Comparison of ENCODE assay signal across 21 mouse cellular contexts in genomic region chr19:56132911-56133562, GRCm38 (mm10).
DNase-seq lines count a peak whose midpoint lies in the region; ATAC-seq lines count a peak whose summit lies in the region.
"Had no signal": no experiment of that assay in that cellular context is flagged by ENCODE, and none has a peak within 500 bp of the region (broad histone marks: within the 10 kb centered on the region; RNA-seq: fewer than 3 reads in every experiment).

No protein-coding gene starts in this region.

- no peaks in the 10 kb centered on the region for H3K27me3 ChIP-seq in neural tube, embryonic 11.5 days (ENCODE audit: control insufficient read depth, insufficient read depth, low read length)
- H3K27me3 ChIP-seq in limb, embryonic 12.5 days, result peaks cover 33% of the 10 kb centered on the region
- H3K27me3 ChIP-seq in neural tube, embryonic 13.5 days, result peaks cover 53% of the 10 kb centered on the region

- H3K36me3 ChIP-seq in neural tube, embryonic 11.5 days (ENCODE audit: control insufficient read depth, insufficient read depth, low read length), result no peaks in the 10 kb centered on the region
- no peaks in the 10 kb centered on the region for H3K36me3 ChIP-seq in limb, embryonic 12.5 days
- no peaks in the 10 kb centered on the region for H3K36me3 ChIP-seq in neural tube, embryonic 13.5 days
- H3K36me3 ChIP-seq: hindbrain, embryonic 15.5 days had no signal

- DNase-seq in neural tube, embryonic 11.5 days (ENCODE audit: low spot score), result peak; percentile 14
- no peak for DNase-seq in neural tube, embryonic 10.5 days (ENCODE audit: extremely low spot score, low spot score)
- DNase-seq in embryo, embryonic 11 days, result peak; percentile 50
- no peak for DNase-seq in heart, adult 18-20 months
- no peak for DNase-seq in cerebellum, postnatal 4 days (ENCODE audit: low spot score in 2 of 2)
- no peak for DNase-seq in lung, postnatal 10 days
- DNase-seq: adrenal gland, adult 8-10 months; cerebellum, adult 11 months; cerebellum, postnatal 36 days; gastrocnemius, postnatal 10 days; heart, postnatal 10 days; kidney, postnatal 14 days; lung, adult 18-20 months; spleen, adult 18-20 months; thymus, adult 18-20 months had no signal

- H3K9me3 ChIP-seq in neural tube, embryonic 11.5 days (ENCODE audit: control insufficient read depth, low read length), result no peaks in the 10 kb centered on the region
- no peaks in the 10 kb centered on the region for H3K9me3 ChIP-seq in limb, embryonic 12.5 days
- H3K9me3 ChIP-seq in neural tube, embryonic 13.5 days, result no peaks in the 10 kb centered on the region
- H3K9me3 ChIP-seq: hindbrain, embryonic 15.5 days had no signal

- no peak overlapping the region for H3K4me3 ChIP-seq in neural tube, embryonic 11.5 days (ENCODE audit: low read depth, low read length)
- no peak overlapping the region for H3K4me3 ChIP-seq in limb, embryonic 12.5 days (replicated peaks)
- no peak overlapping the region for H3K4me3 ChIP-seq in neural tube, embryonic 13.5 days
- H3K4me3 ChIP-seq: hindbrain, embryonic 15.5 days; left cerebral cortex, adult 2 months had no signal

- no peak overlapping the region for H3K27ac ChIP-seq in neural tube, embryonic 11.5 days (ENCODE audit: low read depth, low read length)
- H3K27ac ChIP-seq in limb, embryonic 12.5 days, result peak overlapping the region; percentile 26; the same call in 1 of the 2 replicates
- no peak overlapping the region for H3K27ac ChIP-seq in neural tube, embryonic 13.5 days (replicated peaks)
- H3K27ac ChIP-seq: hindbrain, embryonic 15.5 days; left cerebral cortex, adult 2 months; macrophage had no signal

- 9% methylated on average over 7 of the region's 7 CpGs for WGBS in neural tube, embryonic 11.5 days
- WGBS in limb, embryonic 12.5 days, result 3% methylated on average over 7 of the region's 7 CpGs
- 5% methylated on average over 7 of the region's 7 CpGs for WGBS in neural tube, embryonic 13.5 days

- H3K9ac ChIP-seq in neural tube, embryonic 11.5 days (ENCODE audit: low read length), result no peak overlapping the region
- no peak overlapping the region for H3K9ac ChIP-seq in limb, embryonic 12.5 days (replicated peaks)
- no peak overlapping the region for H3K9ac ChIP-seq in neural tube, embryonic 13.5 days
- H3K9ac ChIP-seq: hindbrain, embryonic 15.5 days had no signal

- 0 out of 2 replicates have a peak, but pooled peaks cover 2% of the 10 kb centered on the region for H3K4me1 ChIP-seq in neural tube, embryonic 11.5 days (ENCODE audit: control insufficient read depth, insufficient read depth, low read length)
- peaks cover 45% of the 10 kb centered on the region for H3K4me1 ChIP-seq in limb, embryonic 12.5 days (replicated peaks)
- peaks cover 32% of the 10 kb centered on the region for H3K4me1 ChIP-seq in neural tube, embryonic 13.5 days (replicated peaks)

- no peak overlapping the region for H3K4me2 ChIP-seq in neural tube, embryonic 11.5 days (ENCODE audit: low read depth)
- H3K4me2 ChIP-seq in limb, embryonic 12.5 days, result peak overlapping the region; percentile 34
- H3K4me2 ChIP-seq in neural tube, embryonic 13.5 days, result 0 out of 2 replicates have a peak overlapping the region, but pooled peaks have one; percentile 7

- ATAC-seq in neural tube, embryonic 11.5 days (ENCODE audit: insufficient read depth, low FRiP score, low TSS enrichment), result no peak
- ATAC-seq in limb, embryonic 12.5 days (ENCODE audit: insufficient number of reproducible peaks, insufficient read depth, low FRiP score, low TSS enrichment, low read depth), result no peak
- ATAC-seq in neural tube, embryonic 13.5 days (ENCODE audit: low read depth), result no peak
- ATAC-seq: intestine, postnatal 0 days had no signal

Comparison
In these comparisons a context has a peak if more than half of its experiments do, and no peak if none do; other contexts are left out.
1. DNase-seq: peak in neural tube, embryonic 11.5 days (single experiment) and embryo, embryonic 11 days (single experiment); none in neural tube, embryonic 10.5 days (single experiment), heart, adult 18-20 months (0 of 2), cerebellum, postnatal 4 days (0 of 2) and lung, postnatal 10 days (single experiment).